Mouse (Mus musculus) liver, adult 2 months (tissue): Measurements from ENCODE around the gene Rpl27a.

ENCODE experiments used
- CTCF ChIP-seq: fragments of 200-500 bp; IDR thresholded peaks from 2 replicates; pipeline ENCODE4 v1.5.1; 2011; ENCODE audit warnings: low read depth, low read length, control low read depth
- POLR2A ChIP-seq: fragments of 200-500 bp; IDR thresholded peaks from 2 replicates; pipeline ENCODE4 v1.6.1; 2011; ENCODE audit warnings: low read length, control low read depth; ENCODE audit not compliant: insufficient read depth; ENCODE audit errors: extremely low read depth

DNA sequence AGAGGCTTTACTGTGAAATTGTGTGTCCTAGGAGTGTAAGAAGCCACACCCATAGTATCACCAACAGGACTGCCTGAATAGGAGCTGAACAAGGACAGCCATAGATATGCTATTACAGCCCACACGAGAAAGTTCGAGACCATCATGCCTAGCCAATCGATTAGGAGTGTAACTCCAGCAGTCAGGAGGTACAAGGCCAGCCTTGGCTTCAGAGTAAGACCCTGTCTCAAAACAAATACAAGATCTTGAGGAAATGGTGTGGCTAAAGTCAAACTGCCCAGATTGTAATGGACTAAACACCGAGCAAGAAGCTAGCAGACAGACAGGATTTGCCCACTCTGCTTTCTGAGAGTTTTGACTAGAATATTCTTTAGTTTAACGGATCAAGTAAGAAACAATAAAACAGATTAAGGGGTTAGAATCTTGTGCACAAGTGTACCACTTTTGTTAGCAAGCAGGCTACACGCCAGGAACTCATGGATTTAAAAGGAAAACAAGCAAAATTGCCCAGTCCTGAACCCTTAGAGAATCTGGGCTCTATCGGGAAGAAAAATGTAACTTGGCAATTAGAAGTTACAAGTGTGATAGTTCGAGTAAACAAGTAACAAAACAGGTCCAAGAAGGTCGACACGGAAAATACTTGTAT lies 788 bp upstream of the Rpl27a start:
- TF ChIP-seq CTCF = no peak
- no peak for TF ChIP-seq POLR2A
